Mouse (Mus musculus) naive thymus-derived CD4-positive, alpha-beta T cell, adult 2 months (primary cell): Measurements from ENCODE around the gene Atp5k.

Experiments used
- DNase-seq: peaks from one replicate; pipeline ENCODE4 v3.0.0-alpha.2; 2011; ENCODE audit warnings: low read depth

Gene Atp5k

GRCm38 (mm10) chr5:108433804-108434587 lies at the start of gene Atp5k:
TSS of gene Atp5k (minus strand) at chr5:108434448.
- DNase-seq = peak; percentile 96

GRCm38 (mm10) chr5:108483006-108483405 lies 48.8 kb upstream of the Atp5k start:
- DNase-seq = no peak

GRCm38 (mm10) chr5:108475977-108476376 lies 41.7 kb upstream of the Atp5k start:
- DNase-seq = no peak

- DNase-seq = no peak
Observed at GRCm38 (mm10) chr5:108473737-108474136, 39.5 kb upstream of the Atp5k start.

- no peak for DNase-seq
Observed at GRCm38 (mm10) chr5:108469617-108470016, 35.4 kb upstream of the Atp5k start.

- DNase-seq = no peak
Observed at GRCm38 (mm10) chr5:108466647-108467046, 32.4 kb upstream of the Atp5k start.

GRCm38 (mm10) chr5:108465131-108465891 lies 31.1 kb upstream of the Atp5k start:
- DNase-seq = no peak

GRCm38 (mm10) chr5:108462446-108462845 lies 28.2 kb upstream of the Atp5k start:
- DNase-seq = peak; percentile 31

GRCm38 (mm10) chr5:108461082-108462065 lies 27.1 kb upstream of the Atp5k start, which contains the start of gene Pcgf3:
TSS of gene Pcgf3 (plus strand) at chr5:108461232.
- peak; percentile 98 for DNase-seq

GRCm38 (mm10) chr5:108460461-108460860 lies 26.2 kb upstream of the Atp5k start:
- no peak for DNase-seq

GRCm38 (mm10) chr5:108458706-108459105 lies 24.5 kb upstream of the Atp5k start:
- peak; percentile 30 for DNase-seq

GRCm38 (mm10) chr5:108454094-108454493 lies 19.8 kb upstream of the Atp5k start:
- no peak for DNase-seq

GRCm38 (mm10) chr5:108452422-108452821 lies 18.2 kb upstream of the Atp5k start:
- DNase-seq = no peak

- no peak for DNase-seq
Observed at GRCm38 (mm10) chr5:108451611-108452010, 17.4 kb upstream of the Atp5k start.

GRCm38 (mm10) chr5:108450837-108451540 lies 16.7 kb upstream of the Atp5k start:
- no peak for DNase-seq

GRCm38 (mm10) chr5:108448785-108449668 lies 14.8 kb upstream of the Atp5k start, which contains the start of gene Mfsd7a:
TSS of gene Mfsd7a (minus strand) at chr5:108448891.
- no peak for DNase-seq

GRCm38 (mm10) chr5:108447857-108448256 lies 13.6 kb upstream of the Atp5k start:
- no peak for DNase-seq

- no peak for DNase-seq
Observed at GRCm38 (mm10) chr5:108446973-108447372, 12.7 kb upstream of the Atp5k start.

- DNase-seq = no peak
Observed at GRCm38 (mm10) chr5:108436101-108436500, 1.9 kb upstream of the Atp5k start.

GRCm38 (mm10) chr5:108431196-108431595 lies 3.1 kb downstream of the Atp5k start:
- DNase-seq = no peak
